Mouse (Mus musculus): ENCODE measurements around the gene 6720489N17Rik.
"Not testable (repeated sequence)": the region's sequence is repeated elsewhere in the genome, so short reads cannot be mapped to it uniquely, and the experiment has no call there.

GRCm38 (mm10) chr13:62617449-62617848 is 6.5 kb downstream of the 6720489N17Rik start:
- not testable (repeated sequence) for TF ChIP-seq CTCF (IDR thresholded peaks at IDR 0.05; ENCODE audit: low read depth); EP300 (optimal IDR thresholded peaks at IDR 0.05)
